ENCODE assay signal across 22 mouse cellular contexts in genomic region chr4:131322323-131322722, GRCm38 (mm10).
A peak's percentile ranks its signal among the peaks of the same experiment; 100 is the strongest.
DNase-seq lines count a peak whose midpoint lies in the region; ATAC-seq and TF ChIP-seq lines count a peak whose summit lies in the region.
"Had no signal": no experiment of that assay in that cellular context is flagged by ENCODE, and none has a peak within 500 bp of the region (broad histone marks: within the 10 kb centered on the region; RNA-seq: fewer than 3 reads in every experiment).

No protein-coding gene starts in this region.

- H3K9me3 ChIP-seq in forebrain, postnatal 0 days (ENCODE audit: low read length) = no peaks in the 10 kb centered on the region
- no peaks in the 10 kb centered on the region for H3K9me3 ChIP-seq in forebrain, embryonic 13.5 days (replicated peaks)
- no peaks in the 10 kb centered on the region for H3K9me3 ChIP-seq in lung, embryonic 14.5 days (ENCODE audit: low read depth, low read length)
- no peaks in the 10 kb centered on the region for H3K9me3 ChIP-seq in embryonic facial prominence, embryonic 14.5 days (ENCODE audit: control insufficient read depth, low read length)
- H3K9me3 ChIP-seq: embryonic facial prominence, embryonic 15.5 days; heart, embryonic 15.5 days; limb, embryonic 13.5 days; liver, embryonic 15.5 days; midbrain, embryonic 10.5 days had no signal

- TF ChIP-seq CTCF in forebrain, postnatal 0 days (IDR thresholded peaks at IDR 0.05; ENCODE audit: low read depth) = peak; percentile 30
- peak; percentile 59 for TF ChIP-seq CTCF in lung, embryonic 14.5 days (IDR thresholded peaks at IDR 0.05; ENCODE audit: low read depth)

- WGBS in forebrain, postnatal 0 days = 80% methylated on average over 5 of the region's 5 CpGs
- 88% methylated on average over 5 of the region's 5 CpGs for WGBS in forebrain, embryonic 13.5 days
- WGBS in lung, embryonic 14.5 days = 52% methylated on average over 5 of the region's 5 CpGs
- WGBS in embryonic facial prominence, embryonic 14.5 days = 59% methylated on average over 5 of the region's 5 CpGs

- H3K4me3 ChIP-seq in forebrain, postnatal 0 days (ENCODE audit: low read depth, low read length) = no peak overlapping the region
- no peak overlapping the region for H3K4me3 ChIP-seq in forebrain, embryonic 13.5 days
- no peak overlapping the region for H3K4me3 ChIP-seq in lung, embryonic 14.5 days (ENCODE audit: low read depth, low read length)
- no peak overlapping the region for H3K4me3 ChIP-seq in embryonic facial prominence, embryonic 14.5 days (ENCODE audit: low read depth, low read length)
- H3K4me3 ChIP-seq: embryonic facial prominence, embryonic 15.5 days; heart, adult 2 months; heart, embryonic 15.5 days; limb, embryonic 13.5 days; liver, embryonic 15.5 days; midbrain, embryonic 10.5 days had no signal

- DNase-seq in forebrain, postnatal 0 days = no peak
- DNase-seq in lung, embryonic 14.5 days = peak; percentile 43
- no peak for DNase-seq in lung, postnatal 10 days
- DNase-seq in embryonic facial prominence, embryonic 14.5 days (ENCODE audit: low spot score) = peak; percentile 20
- peak; percentile 26 for DNase-seq in yolk sac, embryonic 10.5 days (ENCODE audit: low spot score)
- DNase-seq in cerebellum, postnatal 36 days = no peak
- DNase-seq in retina, postnatal 1 day = no peak
- DNase-seq: adrenal gland, postnatal 25 days; cerebellum, adult 11-12 months; cerebellum, postnatal 25 days; gastrocnemius, postnatal 25 days; heart, adult 2 months; heart, postnatal 4 days; kidney, adult 9 months; thymus, postnatal 25 days had no signal

- no peaks in the 10 kb centered on the region for H3K36me3 ChIP-seq in forebrain, postnatal 0 days (ENCODE audit: insufficient read depth)
- no peaks in the 10 kb centered on the region for H3K36me3 ChIP-seq in forebrain, embryonic 13.5 days (ENCODE audit: poor library complexity, severe bottlenecking)
- no peaks in the 10 kb centered on the region for H3K36me3 ChIP-seq in lung, embryonic 14.5 days (ENCODE audit: insufficient read depth)
- H3K36me3 ChIP-seq in embryonic facial prominence, embryonic 14.5 days (ENCODE audit: control insufficient read depth, insufficient read depth, low read length) = no peaks in the 10 kb centered on the region
- H3K36me3 ChIP-seq: embryonic facial prominence, embryonic 15.5 days; heart, embryonic 15.5 days; limb, embryonic 13.5 days; liver, embryonic 15.5 days; midbrain, embryonic 10.5 days had no signal

- H3K27ac ChIP-seq in forebrain, postnatal 0 days (ENCODE audit: low read depth, low read length) = no peak overlapping the region
- H3K27ac ChIP-seq in forebrain, embryonic 13.5 days = no peak overlapping the region
- H3K27ac ChIP-seq in lung, embryonic 14.5 days (ENCODE audit: low read depth) = no peak overlapping the region
- H3K27ac ChIP-seq in embryonic facial prominence, embryonic 14.5 days (replicated peaks; ENCODE audit: low read depth, low read length) = no peak overlapping the region
- H3K27ac ChIP-seq: embryonic facial prominence, embryonic 15.5 days; heart, adult 2 months; heart, embryonic 15.5 days; limb, embryonic 13.5 days; liver, embryonic 15.5 days; macrophage; midbrain, embryonic 10.5 days had no signal

- no peak overlapping the region for H3K4me2 ChIP-seq in forebrain, postnatal 0 days (ENCODE audit: low read depth)
- H3K4me2 ChIP-seq in forebrain, embryonic 13.5 days = no peak overlapping the region
- H3K4me2 ChIP-seq in lung, embryonic 14.5 days = no peak overlapping the region
- H3K4me2 ChIP-seq in embryonic facial prominence, embryonic 14.5 days (ENCODE audit: low read depth, low read length) = no peak overlapping the region
- H3K4me2 ChIP-seq: embryonic facial prominence, embryonic 15.5 days; heart, embryonic 15.5 days; limb, embryonic 13.5 days; liver, embryonic 15.5 days had no signal

- no peak overlapping the region for H3K9ac ChIP-seq in forebrain, postnatal 0 days
- H3K9ac ChIP-seq in forebrain, embryonic 13.5 days = no peak overlapping the region
- H3K9ac ChIP-seq in lung, embryonic 14.5 days = no peak overlapping the region
- no peak overlapping the region for H3K9ac ChIP-seq in embryonic facial prominence, embryonic 14.5 days (ENCODE audit: low read depth, low read length)
- H3K9ac ChIP-seq: embryonic facial prominence, embryonic 15.5 days; heart, embryonic 15.5 days; limb, embryonic 13.5 days; liver, embryonic 15.5 days had no signal

- no peaks in the 10 kb centered on the region for H3K27me3 ChIP-seq in forebrain, postnatal 0 days (ENCODE audit: insufficient read depth, low read length)
- no peaks in the 10 kb centered on the region for H3K27me3 ChIP-seq in forebrain, embryonic 13.5 days
- no peaks in the 10 kb centered on the region for H3K27me3 ChIP-seq in lung, embryonic 14.5 days (ENCODE audit: insufficient read depth, low read length)
- H3K27me3 ChIP-seq in embryonic facial prominence, embryonic 14.5 days (replicated peaks; ENCODE audit: control insufficient read depth, insufficient read depth, low read length) = no peaks in the 10 kb centered on the region
- H3K27me3 ChIP-seq: embryonic facial prominence, embryonic 15.5 days; liver, embryonic 15.5 days had no signal

- H3K4me1 ChIP-seq in forebrain, postnatal 0 days (ENCODE audit: insufficient read depth) = no peaks in the 10 kb centered on the region
- no peaks in the 10 kb centered on the region for H3K4me1 ChIP-seq in forebrain, embryonic 13.5 days
- H3K4me1 ChIP-seq in lung, embryonic 14.5 days (ENCODE audit: insufficient read depth) = no peaks in the 10 kb centered on the region
- H3K4me1 ChIP-seq in embryonic facial prominence, embryonic 14.5 days (ENCODE audit: control insufficient read depth, insufficient read depth, low read length) = no peaks in the 10 kb centered on the region
- H3K4me1 ChIP-seq: embryonic facial prominence, embryonic 15.5 days; heart, embryonic 15.5 days; limb, embryonic 13.5 days; liver, embryonic 15.5 days had no signal

- ATAC-seq in forebrain, postnatal 0 days = no peak
- no peak for ATAC-seq in forebrain, embryonic 13.5 days
- ATAC-seq in lung, embryonic 14.5 days (ENCODE audit: insufficient read depth) = no peak
- ATAC-seq in embryonic facial prominence, embryonic 14.5 days (ENCODE audit: low read depth) = no peak

Comparison
In these comparisons a context has a peak if more than half of its experiments do, and no peak if none do; other contexts are left out.
1. DNase-seq: peak in lung, embryonic 14.5 days (single experiment), embryonic facial prominence, embryonic 14.5 days (single experiment) and yolk sac, embryonic 10.5 days (single experiment); none in forebrain, postnatal 0 days (single experiment), lung, postnatal 10 days (single experiment), cerebellum, postnatal 36 days (0 of 2) and retina, postnatal 1 day (single experiment).